Mouse (Mus musculus): ENCODE measurements around the gene Gm28038.

GRCm38 (mm10) chr2:30319260-30319659, 38.4 kb downstream of the Gm28038 start:
- TF ChIP-seq POLR2A (IDR thresholded peaks at IDR 0.05; ENCODE audit: control insufficient read depth, extremely low read depth, insufficient read depth, low read length, poor library complexity), result no peak
- no peak for TF ChIP-seq CTCF (IDR thresholded peaks at IDR 0.05; ENCODE audit: borderline replicate concordance, control insufficient read depth, extremely low read depth, insufficient read depth, low read length, poor library complexity)
